ENCODE assay signal across 18 mouse cellular contexts in the genomic region with DNA sequence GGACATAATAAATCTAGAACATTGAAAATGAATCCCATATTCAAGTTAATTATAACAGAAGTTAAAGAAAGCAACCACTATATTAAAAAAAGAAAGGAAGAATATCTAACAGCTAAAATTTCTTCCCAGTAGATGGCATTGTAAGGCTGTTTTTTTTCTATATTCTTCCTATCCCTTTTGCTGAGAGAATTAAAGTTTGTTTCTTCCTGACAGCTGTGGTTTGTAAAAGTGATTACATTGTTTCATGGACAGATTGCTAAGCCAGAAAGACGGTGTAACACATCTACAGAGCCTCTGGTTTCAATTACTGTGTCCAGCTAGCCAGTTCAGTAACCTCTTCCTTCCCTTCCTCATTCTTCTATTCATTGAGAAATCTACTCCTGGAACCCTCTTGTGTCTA. TPM values are rescaled to one million over a fixed set of nuclear protein-coding genes. Genes with fewer than 3 reads are reported as not detected.
DNase-seq lines count a peak whose midpoint lies in the region; ATAC-seq and TF ChIP-seq lines count a peak whose summit lies in the region.
"Had no signal": no experiment of that assay in that cellular context is flagged by ENCODE, and none has a peak within 500 bp of the region (broad histone marks: within the 10 kb centered on the region; RNA-seq: fewer than 3 reads in every experiment).

No protein-coding gene starts in this region.

- ATAC-seq in intestine, postnatal 0 days: no peak
- no peak for ATAC-seq in intestine, embryonic 15.5 days
- ATAC-seq in midbrain, embryonic 14.5 days (ENCODE audit: low FRiP score, low TSS enrichment): no peak
- no peak for ATAC-seq in midbrain, embryonic 15.5 days (replicated peaks)
- ATAC-seq in stomach, postnatal 0 days (ENCODE audit: low FRiP score, low TSS enrichment): no peak

- H3K4me3 ChIP-seq in intestine, postnatal 0 days (ENCODE audit: low read depth, low read length): no peak overlapping the region
- no peak overlapping the region for H3K4me3 ChIP-seq in intestine, embryonic 15.5 days (replicated peaks)
- no peak overlapping the region for H3K4me3 ChIP-seq in midbrain, embryonic 14.5 days (replicated peaks; ENCODE audit: low read depth, low read length)
- no peak overlapping the region for H3K4me3 ChIP-seq in midbrain, embryonic 15.5 days
- no peak overlapping the region for H3K4me3 ChIP-seq in stomach, postnatal 0 days (ENCODE audit: low read depth, low read length)
- H3K4me3 ChIP-seq: heart, embryonic 12.5 days; hindbrain, embryonic 10.5 days; limb, embryonic 13.5 days; megakaryocyte, embryonic 14.5 days had no signal

- H3K4me1 ChIP-seq in intestine, postnatal 0 days (replicated peaks; ENCODE audit: control insufficient read depth, insufficient read depth, low read length): no peaks in the 10 kb centered on the region
- H3K4me1 ChIP-seq in intestine, embryonic 15.5 days (replicated peaks): no peaks in the 10 kb centered on the region
- H3K4me1 ChIP-seq in midbrain, embryonic 14.5 days (ENCODE audit: control insufficient read depth, insufficient read depth, low read length): no peaks in the 10 kb centered on the region
- H3K4me1 ChIP-seq in midbrain, embryonic 15.5 days: no peaks in the 10 kb centered on the region
- H3K4me1 ChIP-seq in stomach, postnatal 0 days (replicated peaks; ENCODE audit: control insufficient read depth, insufficient read depth): no peaks in the 10 kb centered on the region
- H3K4me1 ChIP-seq: hindbrain, embryonic 10.5 days had no signal

- DNase-seq in midbrain, embryonic 14.5 days: peak; percentile 48
- peak; percentile 13 for DNase-seq in brain, adult 2 months (ENCODE audit: low read depth, low spot score)
- DNase-seq in stomach, postnatal 0 days (ENCODE audit: low spot score): no peak
- DNase-seq in layer of hippocampus, adult 11-12 months (ENCODE audit: low spot score): no peak
- DNase-seq: cerebellum, adult 11-12 months; gastrocnemius, postnatal 14 days; kidney, adult 18-20 months; kidney, postnatal 36 days; lung, adult 18-20 months; right cerebral cortex, postnatal 4 days had no signal

- no peak overlapping the region for H3K9ac ChIP-seq in intestine, postnatal 0 days (ENCODE audit: low read depth, low read length)
- no peak overlapping the region for H3K9ac ChIP-seq in intestine, embryonic 15.5 days
- no peak overlapping the region for H3K9ac ChIP-seq in midbrain, embryonic 14.5 days (replicated peaks; ENCODE audit: low read length)
- no peak overlapping the region for H3K9ac ChIP-seq in midbrain, embryonic 15.5 days
- no peak overlapping the region for H3K9ac ChIP-seq in stomach, postnatal 0 days (ENCODE audit: low read length)
- H3K9ac ChIP-seq: heart, embryonic 12.5 days; limb, embryonic 13.5 days had no signal

- H3K27ac ChIP-seq in intestine, postnatal 0 days (ENCODE audit: low read depth, low read length): no peak overlapping the region
- no peak overlapping the region for H3K27ac ChIP-seq in intestine, embryonic 15.5 days
- H3K27ac ChIP-seq in midbrain, embryonic 14.5 days (replicated peaks; ENCODE audit: low read depth, low read length): no peak overlapping the region
- no peak overlapping the region for H3K27ac ChIP-seq in midbrain, embryonic 15.5 days
- no peak overlapping the region for H3K27ac ChIP-seq in stomach, postnatal 0 days (replicated peaks)
- H3K27ac ChIP-seq: hindbrain, embryonic 10.5 days; limb, embryonic 13.5 days had no signal

- peak; percentile 32; the same call in 1 of the 2 replicates for TF ChIP-seq CTCF in intestine, postnatal 0 days (IDR thresholded peaks at IDR 0.05; ENCODE audit: low read depth)
- peak; percentile 59 for TF ChIP-seq CTCF in stomach, postnatal 0 days (IDR thresholded peaks at IDR 0.05; ENCODE audit: low read depth)

- H3K27me3 ChIP-seq in intestine, postnatal 0 days (replicated peaks; ENCODE audit: control insufficient read depth, insufficient read depth, low read length): no peaks in the 10 kb centered on the region
- H3K27me3 ChIP-seq in intestine, embryonic 15.5 days (replicated peaks): no peaks in the 10 kb centered on the region
- H3K27me3 ChIP-seq in midbrain, embryonic 14.5 days (ENCODE audit: control insufficient read depth, insufficient read depth, low read length): no peaks in the 10 kb centered on the region
- no peaks in the 10 kb centered on the region for H3K27me3 ChIP-seq in midbrain, embryonic 15.5 days (replicated peaks)
- no peaks in the 10 kb centered on the region for H3K27me3 ChIP-seq in stomach, postnatal 0 days (ENCODE audit: control insufficient read depth, insufficient read depth, low read length)
- H3K27me3 ChIP-seq: CH12.LX; heart, embryonic 12.5 days; limb, embryonic 13.5 days; megakaryocyte, embryonic 14.5 days had no signal

- H3K36me3 ChIP-seq in intestine, postnatal 0 days (ENCODE audit: control insufficient read depth, insufficient read depth): peaks cover 44% of the 10 kb centered on the region
- H3K36me3 ChIP-seq in intestine, embryonic 15.5 days: peaks cover 7% of the 10 kb centered on the region
- peaks cover 72% of the 10 kb centered on the region for H3K36me3 ChIP-seq in midbrain, embryonic 14.5 days (ENCODE audit: control insufficient read depth, insufficient read depth, low read length)
- peaks cover 26% of the 10 kb centered on the region for H3K36me3 ChIP-seq in midbrain, embryonic 15.5 days (replicated peaks)
- H3K36me3 ChIP-seq in stomach, postnatal 0 days (ENCODE audit: control insufficient read depth, insufficient read depth, low read length): peaks cover 9% of the 10 kb centered on the region

- no peak for TF ChIP-seq EP300 in stomach, postnatal 0 days (optimal IDR thresholded peaks at IDR 0.05)

- WGBS in intestine, postnatal 0 days: 60% methylated on average over 1 of the region's 1 CpGs
- 43% methylated on average over 1 of the region's 1 CpGs for WGBS in intestine, embryonic 15.5 days
- WGBS in midbrain, embryonic 14.5 days: 78% methylated on average over 1 of the region's 1 CpGs
- WGBS in midbrain, embryonic 15.5 days: 82% methylated on average over 1 of the region's 1 CpGs
- WGBS in stomach, postnatal 0 days: 31% methylated on average over 1 of the region's 1 CpGs

- H3K4me2 ChIP-seq in intestine, postnatal 0 days (replicated peaks; ENCODE audit: low read depth): no peak overlapping the region
- no peak overlapping the region for H3K4me2 ChIP-seq in intestine, embryonic 15.5 days (replicated peaks)
- no peak overlapping the region for H3K4me2 ChIP-seq in midbrain, embryonic 14.5 days (ENCODE audit: low read length)
- H3K4me2 ChIP-seq in midbrain, embryonic 15.5 days: no peak overlapping the region
- H3K4me2 ChIP-seq in stomach, postnatal 0 days (replicated peaks; ENCODE audit: low read depth): no peak overlapping the region
- H3K4me2 ChIP-seq: heart, embryonic 12.5 days; limb, embryonic 13.5 days had no signal

- no peaks in the 10 kb centered on the region for H3K9me3 ChIP-seq in intestine, postnatal 0 days (ENCODE audit: control insufficient read depth)
- no peaks in the 10 kb centered on the region for H3K9me3 ChIP-seq in intestine, embryonic 15.5 days
- no peaks in the 10 kb centered on the region for H3K9me3 ChIP-seq in midbrain, embryonic 14.5 days (ENCODE audit: control insufficient read depth, low read length)
- no peaks in the 10 kb centered on the region for H3K9me3 ChIP-seq in midbrain, embryonic 15.5 days
- H3K9me3 ChIP-seq in stomach, postnatal 0 days (ENCODE audit: control insufficient read depth, low read length): no peaks in the 10 kb centered on the region
- H3K9me3 ChIP-seq: heart, embryonic 12.5 days; hindbrain, embryonic 10.5 days; limb, embryonic 13.5 days; megakaryocyte, embryonic 14.5 days had no signal

RNA-seq across cellular contexts. Expression of a gene that starts 39.1 kb away (rescaled TPM):
- 8.4 and 8.9 TPM in 2 replicates for polyA plus RNA-seq in intestine, postnatal 0 days (2015; fragmentation: Nextera tagmentation; extraction: Ambion mirVana)
- 28.3 and 29.9 TPM in 2 replicates for polyA plus RNA-seq in intestine, embryonic 15.5 days (2015; fragmentation: Nextera tagmentation; extraction: Ambion mirVana)
- polyA plus RNA-seq in midbrain, embryonic 14.5 days (2014; fragmentation: Nextera tagmentation; extraction: Ambion mirVana): 45.7 and 63.2 TPM in 2 replicates
- polyA plus RNA-seq in midbrain, embryonic 15.5 days (2015; fragmentation: Nextera tagmentation; extraction: Ambion mirVana): 54.0 and 57.5 TPM in 2 replicates
- 8.7 and 10.3 TPM in 2 replicates for polyA plus RNA-seq in stomach, postnatal 0 days (2015; fragmentation: Nextera tagmentation; extraction: Ambion mirVana)

RNA-seq across cellular contexts. Expression of a gene that starts 39.2 kb away (rescaled TPM):
- 10.0 and 12.1 TPM in 2 replicates for polyA plus RNA-seq in intestine, postnatal 0 days (2015; fragmentation: Nextera tagmentation; extraction: Ambion mirVana)
- 30.5 and 31.7 TPM in 2 replicates for polyA plus RNA-seq in intestine, embryonic 15.5 days (2015; fragmentation: Nextera tagmentation; extraction: Ambion mirVana)
- polyA plus RNA-seq in midbrain, embryonic 14.5 days (2014; fragmentation: Nextera tagmentation; extraction: Ambion mirVana): 24.1 and 25.7 TPM in 2 replicates
- polyA plus RNA-seq in midbrain, embryonic 15.5 days (2015; fragmentation: Nextera tagmentation; extraction: Ambion mirVana): 33.8 and 37.0 TPM in 2 replicates
- polyA plus RNA-seq in stomach, postnatal 0 days (2015; fragmentation: Nextera tagmentation; extraction: Ambion mirVana): 16.1 and 16.5 TPM in 2 replicates

Comparison
In these comparisons a context has a peak if more than half of its experiments do, and no peak if none do; other contexts are left out.
1. DNase-seq: peak in midbrain, embryonic 14.5 days (single experiment) and brain, adult 2 months (single experiment); none in stomach, postnatal 0 days (single experiment) and layer of hippocampus, adult 11-12 months (single experiment).